Mouse (Mus musculus): ENCODE measurements around the gene Lig4. TPM values are rescaled to one million over a fixed set of nuclear protein-coding genes. Genes with fewer than 3 reads are reported as not detected.

Gene Lig4
- total and polyA plus RNA-seq, 3 experiments: 1.3 to 8.2 (median 8.1) TPM

GRCm38 (mm10) chr8:9929746-9930445 is 47.6 kb downstream of the Lig4 start:
- DNase-seq: no peak

Other genes starting within 250 kb of the Lig4 start
- gene Fam155a, start 206.5 kb downstream of the Lig4 start, total RNA-seq (2021): 1 to 10 TPM; 6.8 to 9.3 TPM
- 10.9 and 12.8 TPM in 2 replicates for gene Fam155a, start 206.5 kb downstream of the Lig4 start, polyA plus RNA-seq (2012; rRNA removed)
- gene Gm10217, start 113.4 kb downstream of the Lig4 start, total RNA-seq (2021): not detected
- gene Gm10217, start 113.4 kb downstream of the Lig4 start, polyA plus RNA-seq (2012; rRNA removed): not detected in 2 replicates
- gene Abhd13, start within 50 bp of the Lig4 start, total RNA-seq (2021): 10 to 100 TPM; 18.9 to 22.6 TPM
- 2.1 and 2.7 TPM in 2 replicates for gene Abhd13, start within 50 bp of the Lig4 start, polyA plus RNA-seq (2012; rRNA removed)
- 10 to 100 TPM in 1 of 2 experiments, 1 to 10 TPM in 1; 5.9 to 13.4 TPM for gene Tnfsf13b, start 28.8 kb upstream of the Lig4 start, total RNA-seq (2021)
- 4.8 and 5.1 TPM in 2 replicates for gene Tnfsf13b, start 28.8 kb upstream of the Lig4 start, polyA plus RNA-seq (2012; rRNA removed)
- gene Myo16, start 176.2 kb upstream of the Lig4 start, total RNA-seq (2021): under 1 TPM in 1 of 2 experiments, not detected in 1; 0.03 TPM
- gene Myo16, start 176.2 kb upstream of the Lig4 start, polyA plus RNA-seq (2012; rRNA removed): not detected in 2 replicates

All from adrenal gland, adult 2 months (tissue).